Mouse (Mus musculus): Measurements from ENCODE around the gene Frrs1l.

Gene Frrs1l

DNA sequence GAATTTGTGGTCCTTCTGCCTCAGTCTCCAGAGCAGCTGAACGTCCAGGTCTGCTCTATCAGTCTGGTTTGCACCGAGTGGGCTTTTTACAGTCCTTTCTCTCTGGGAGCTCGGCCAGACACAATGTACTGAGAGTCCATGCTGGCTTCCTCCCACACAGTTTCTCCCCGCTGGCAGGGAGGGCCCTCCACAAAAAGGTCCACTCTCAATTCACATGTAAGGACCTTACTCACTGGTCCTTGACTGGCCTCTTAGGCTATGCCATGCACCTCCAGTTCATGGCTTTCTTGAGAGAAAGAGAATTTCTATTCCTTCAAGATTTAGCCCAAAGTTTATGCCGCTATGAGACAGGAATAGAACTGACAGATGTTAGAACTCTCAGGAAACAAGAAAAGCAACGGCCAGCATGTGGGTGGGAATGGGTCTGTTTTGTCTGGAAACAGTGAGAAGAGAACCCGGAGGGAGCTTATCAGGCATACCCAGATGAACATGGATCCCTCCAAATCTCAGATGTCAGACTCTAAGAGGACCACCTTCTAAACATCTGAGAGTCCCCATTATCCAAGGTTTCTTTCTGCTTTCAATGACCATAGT is 24.5 kb downstream of the Frrs1l start:
- no peak for DNase-seq (ENCODE audit: low read depth, low spot score)

GRCm38 (mm10) chr4:56963687-56964086 is 26.5 kb downstream of the Frrs1l start:
- peak; percentile 29 for DNase-seq (ENCODE audit: low read depth, low spot score)

DNA sequence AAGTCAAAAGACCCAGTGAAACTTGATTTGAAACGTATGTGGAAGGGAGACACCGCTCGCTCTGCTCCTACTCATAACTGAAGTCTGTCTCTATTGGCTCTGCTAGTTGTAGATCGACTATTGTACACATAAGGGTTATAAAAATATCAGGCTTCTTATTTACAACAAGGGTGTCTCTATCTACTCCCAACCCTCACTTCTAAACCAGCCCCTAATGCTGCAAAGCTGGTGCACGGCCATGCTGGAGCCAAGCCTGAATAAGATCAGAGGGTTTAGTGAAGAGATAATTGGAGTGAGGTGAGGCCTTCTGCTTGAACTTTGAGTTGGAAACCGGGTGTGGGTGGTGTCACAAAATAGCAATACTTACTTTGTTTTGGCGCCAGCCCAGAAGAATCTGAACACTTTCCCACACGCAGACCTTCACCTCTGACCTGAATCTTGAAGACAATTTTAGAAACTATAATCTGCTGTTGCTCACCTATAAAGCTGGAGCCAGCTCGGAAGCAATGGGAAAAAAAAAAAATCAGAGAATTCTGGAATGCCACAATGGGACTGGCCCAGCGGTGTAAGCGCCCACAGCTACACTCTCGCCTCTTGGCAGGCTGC is 28.8 kb downstream of the Frrs1l start:
- DNase-seq (ENCODE audit: low read depth, low spot score): no peak

GRCm38 (mm10) chr4:56957518-56957917 is 32.7 kb downstream of the Frrs1l start:
- DNase-seq (ENCODE audit: low read depth, low spot score): peak; percentile 72

GRCm38 (mm10) chr4:56953235-56953634 is 37.0 kb downstream of the Frrs1l start:
- peak; percentile 54 for DNase-seq (ENCODE audit: low read depth, low spot score)

GRCm38 (mm10) chr4:56951701-56952100 is 38.5 kb downstream of the Frrs1l start:
- DNase-seq (ENCODE audit: low read depth, low spot score): no peak

DNA sequence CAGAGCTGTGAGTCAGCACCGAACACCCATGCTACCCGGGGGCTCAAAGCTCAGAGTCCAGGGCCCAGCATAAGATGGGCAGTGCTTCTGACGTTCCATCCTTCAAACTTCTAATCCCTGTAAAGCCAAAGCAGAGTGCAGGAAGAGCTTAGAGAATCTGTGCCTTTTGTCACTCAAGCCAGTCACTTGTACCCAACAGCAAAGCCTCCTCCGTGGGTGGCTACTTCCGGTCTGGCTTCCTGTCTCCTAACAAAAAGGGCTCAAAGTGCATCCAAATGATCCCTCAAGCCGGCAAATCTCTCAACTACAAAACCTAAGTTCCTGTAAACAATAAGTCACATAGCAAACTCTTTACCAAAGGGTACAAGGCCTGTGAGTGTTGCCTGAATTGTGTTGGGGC is 40.7 kb downstream of the Frrs1l start:
- peak; percentile 37 for DNase-seq (ENCODE audit: low read depth, low spot score)

GRCm38 (mm10) chr4:56946641-56947640 is 43.2 kb downstream of the Frrs1l start, which contains the start of gene Tmem245:
TSS of gene Tmem245 (minus strand) at chr4:56947437.
- peak; percentile 96 for DNase-seq (ENCODE audit: low read depth, low spot score)

DNA sequence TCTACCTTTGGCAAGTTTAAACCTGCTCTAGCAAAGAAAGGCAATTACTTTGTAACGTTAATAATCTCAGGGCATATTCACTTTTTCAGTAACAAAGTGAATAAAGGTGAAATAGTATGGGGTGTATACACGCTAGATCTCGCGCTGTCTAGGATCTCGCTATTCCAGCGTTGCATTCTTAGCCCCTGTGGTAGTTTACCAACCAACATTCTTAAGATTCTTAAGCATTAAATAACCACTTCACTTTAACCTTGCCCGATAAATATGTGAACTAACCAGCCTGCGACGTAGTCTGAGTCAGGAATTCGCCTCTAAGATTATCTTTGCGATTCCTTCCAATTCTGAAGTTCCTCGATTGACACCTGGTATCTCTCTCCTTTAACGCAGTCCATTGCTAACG is 44.0 kb downstream of the Frrs1l start:
- DNase-seq (ENCODE audit: low read depth, low spot score): peak; percentile 47

DNA sequence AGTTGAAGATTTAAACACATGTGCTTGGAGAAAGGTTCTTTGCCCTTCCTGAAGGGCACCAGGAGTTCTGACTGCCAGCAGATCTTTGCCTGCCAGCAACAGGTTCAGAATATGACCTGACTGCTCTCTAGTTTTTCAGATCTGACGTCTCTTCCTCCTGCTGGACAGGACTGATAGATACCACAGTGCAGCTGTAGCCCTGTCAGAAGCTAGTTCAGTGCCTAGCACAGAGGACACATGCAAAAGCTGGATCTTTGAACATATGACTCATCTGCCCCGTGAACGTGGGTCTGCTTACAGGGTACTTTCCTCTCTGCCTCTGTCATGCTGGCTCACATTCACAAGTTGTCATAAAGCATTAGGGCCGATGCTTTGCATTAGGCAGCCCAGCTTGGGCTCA is 45.9 kb downstream of the Frrs1l start:
- no peak for DNase-seq (ENCODE audit: low read depth, low spot score)

DNA sequence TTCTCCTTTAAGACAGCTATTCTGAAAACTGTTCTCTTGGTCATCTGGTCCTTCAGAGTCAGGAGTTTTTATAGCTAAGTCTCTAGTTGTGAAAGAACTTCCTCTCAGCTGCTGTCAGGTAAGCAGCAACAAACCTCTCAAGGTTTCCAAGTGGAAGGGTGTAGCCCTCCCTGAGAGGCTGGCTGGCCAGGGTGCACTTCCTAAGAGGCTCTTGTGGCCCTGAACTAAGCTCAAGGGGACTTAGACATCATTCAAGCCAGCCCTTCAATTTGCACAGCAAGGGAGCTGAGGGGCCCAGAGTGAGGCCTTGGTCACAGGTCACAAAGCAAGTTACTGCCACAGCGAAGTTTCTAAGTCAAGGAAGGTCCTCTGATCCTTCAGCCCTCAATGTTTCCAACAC is 46.9 kb downstream of the Frrs1l start:
- DNase-seq (ENCODE audit: low read depth, low spot score): no peak

DNA sequence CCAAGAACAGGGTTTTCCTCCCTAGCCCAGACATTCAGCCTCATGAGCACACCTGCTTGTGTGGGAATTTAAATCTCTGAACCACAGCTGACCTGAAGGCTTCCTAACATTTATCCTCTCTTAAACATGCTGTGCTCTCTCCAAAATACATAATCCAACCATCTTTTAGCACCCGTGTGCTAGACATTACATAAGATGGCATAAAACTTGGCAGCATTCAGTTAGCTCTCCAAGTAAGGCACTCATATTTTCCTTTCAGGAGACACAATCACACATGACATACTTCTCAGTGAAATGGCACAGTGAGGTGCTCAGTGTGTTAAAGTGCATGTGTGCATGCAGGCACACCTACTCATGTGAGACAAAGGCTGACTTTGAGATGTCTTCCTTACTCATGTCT is 47.6 kb downstream of the Frrs1l start:
- DNase-seq (ENCODE audit: low read depth, low spot score): no peak

DNA sequence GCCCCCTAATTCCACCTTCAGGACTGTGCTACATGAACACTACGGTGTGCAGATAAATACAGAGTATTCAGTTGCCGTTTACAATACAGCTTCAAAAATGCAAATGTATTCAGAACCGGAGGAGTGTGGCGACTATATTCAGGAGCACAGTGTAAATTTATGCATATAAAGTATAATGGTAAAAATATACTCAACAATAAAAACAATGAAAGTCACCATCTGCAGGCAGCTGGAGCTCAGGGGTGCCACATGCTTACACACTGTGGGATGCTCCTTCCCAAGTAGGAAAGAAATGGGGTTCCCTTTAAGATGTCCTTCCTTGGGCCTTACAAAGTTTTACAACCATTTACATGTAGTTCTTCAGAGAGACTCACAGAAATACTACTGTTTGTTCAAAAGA is 48.7 kb downstream of the Frrs1l start:
- DNase-seq (ENCODE audit: low read depth, low spot score): no peak

DNA sequence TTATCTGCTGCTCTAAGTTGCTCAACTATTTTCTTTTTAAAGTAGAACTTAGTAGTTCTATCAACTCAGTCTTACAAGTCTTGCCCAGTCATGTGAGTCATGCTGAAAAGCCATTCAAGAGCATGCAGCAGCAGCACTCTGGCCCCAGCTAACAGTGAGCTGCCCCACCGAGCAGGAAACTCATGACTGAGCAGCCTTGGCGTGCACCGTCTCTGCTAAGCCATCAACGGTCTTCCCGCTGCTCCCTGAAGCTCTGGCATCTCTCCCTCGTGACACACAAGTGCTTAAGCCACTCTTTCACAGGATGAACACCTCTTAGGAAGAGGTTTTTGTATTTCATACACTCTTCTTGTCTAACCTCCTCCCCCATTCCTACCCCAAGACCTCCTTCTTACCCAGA is 53.1 kb downstream of the Frrs1l start:
- no peak for DNase-seq (ENCODE audit: low read depth, low spot score)

DNA sequence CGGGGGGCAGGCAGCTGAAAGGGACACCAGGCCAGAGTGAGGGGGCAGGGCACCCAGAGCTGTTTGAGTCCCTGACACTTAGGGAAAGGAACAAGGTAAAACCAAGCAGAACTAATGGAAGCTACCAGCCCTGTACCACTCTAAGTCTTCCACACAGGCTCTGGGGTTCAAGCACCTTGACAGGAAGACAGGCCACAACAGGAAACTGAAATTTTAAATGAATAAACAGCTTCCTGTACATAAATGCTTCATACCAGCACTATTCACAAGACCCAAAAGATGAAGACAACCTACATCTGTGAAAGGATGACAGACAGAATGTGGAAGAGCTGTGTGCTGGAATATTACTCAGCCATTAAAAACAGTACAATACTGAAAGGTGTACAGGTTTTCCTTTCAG is 54.9 kb downstream of the Frrs1l start:
- DNase-seq (ENCODE audit: low read depth, low spot score): no peak

- DNase-seq (ENCODE audit: low read depth, low spot score): no peak
Measured at GRCm38 (mm10) chr4:56933154-56933553, 57.0 kb downstream of the Frrs1l start.

GRCm38 (mm10) chr4:56932096-56932495 is 58.1 kb downstream of the Frrs1l start:
- DNase-seq (ENCODE audit: low read depth, low spot score): peak; percentile 91

- DNase-seq (ENCODE audit: low read depth, low spot score): no peak
Measured at GRCm38 (mm10) chr4:56930312-56930711, 59.9 kb downstream of the Frrs1l start.

- DNase-seq (ENCODE audit: low read depth, low spot score): no peak
Measured at GRCm38 (mm10) chr4:56926971-56927370, 63.2 kb downstream of the Frrs1l start.

GRCm38 (mm10) chr4:56922229-56922628 is 68.0 kb downstream of the Frrs1l start:
- DNase-seq (ENCODE audit: low read depth, low spot score): no peak

- DNase-seq (ENCODE audit: low read depth, low spot score): no peak
Measured at GRCm38 (mm10) chr4:56915732-56916325, 74.4 kb downstream of the Frrs1l start.

DNA sequence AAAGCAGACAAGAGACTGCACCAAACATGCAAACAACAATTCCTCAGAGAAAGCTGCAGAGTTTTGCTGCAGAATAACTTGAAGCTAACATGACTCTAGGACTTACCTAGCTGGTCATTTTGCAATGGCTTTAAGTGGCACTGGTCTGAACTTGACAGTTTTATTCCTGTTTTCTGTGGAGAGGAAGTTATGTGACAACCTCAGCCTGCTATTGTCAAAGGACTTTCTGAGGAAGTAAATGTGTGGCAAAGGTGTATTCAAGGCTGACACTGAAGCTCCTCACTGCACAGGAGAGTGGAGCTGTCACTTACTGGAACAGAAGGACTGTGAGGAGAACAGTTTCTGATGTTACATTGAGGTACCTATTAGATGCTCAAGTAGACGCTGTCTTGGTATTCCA is 75.4 kb downstream of the Frrs1l start:
- DNase-seq (ENCODE audit: low read depth, low spot score): no peak

Data from ES-CJ7 (cell line).